Mouse (Mus musculus) CD8-positive naive resting alpha-beta T cell, adult 2 months (primary cell): ENCODE results near the gene Olfr1061.
"Not testable (repeated sequence)": the region's sequence is repeated elsewhere in the genome, so short reads cannot be mapped to it uniquely, and the experiment has no call there.

ENCODE experiments used
- DNase-seq, 2 experiments: peaks; one replicate each; pipeline ENCODE4 v3.0.0; 2022; ENCODE audit warnings: low read depth in 2 of 2, low spot score in 2 of 2

Olfr1061 gene

GRCm38 (mm10) chr2:86413950-86414349, at the start of gene Olfr1061:
Gene Olfr1061, minus strand, starts transcription at chr2:86414050.
- DNase-seq = no peak

GRCm38 (mm10) chr2:86460434-86460833, 46.6 kb upstream of the Olfr1061 start:
- DNase-seq = no peak

- DNase-seq = no peak
These were observed 42.3 kb upstream of the Olfr1061 start, which contains the start of gene Olfr1066 for GRCm38 (mm10) chr2:86456169-86456568. Gene Olfr1066, minus strand, starts transcription at chr2:86456269.

- DNase-seq = not testable (repeated sequence)
These were observed 36.6 kb upstream of the Olfr1061 start, which contains the start of gene Olfr1065 for GRCm38 (mm10) chr2:86450491-86450890. Gene Olfr1065, minus strand, starts transcription at chr2:86450591.

- DNase-seq = not testable (repeated sequence)
These were observed 28.3 kb upstream of the Olfr1061 start for GRCm38 (mm10) chr2:86442101-86442500.

GRCm38 (mm10) chr2:86428511-86428910, 14.7 kb upstream of the Olfr1061 start:
- not testable (repeated sequence) for DNase-seq

- not testable (repeated sequence) for DNase-seq
These were observed 12.8 kb upstream of the Olfr1061 start, which contains the start of gene Olfr1062 for GRCm38 (mm10) chr2:86426649-86427048. Gene Olfr1062, minus strand, starts transcription at chr2:86426749.

- no peak for DNase-seq
These were observed 18.7 kb downstream of the Olfr1061 start for GRCm38 (mm10) chr2:86395114-86395513.

- DNase-seq = not testable (repeated sequence)
These were observed 25.4 kb downstream of the Olfr1061 start, which contains the start of gene Olfr1058 for GRCm38 (mm10) chr2:86388461-86388860. Gene Olfr1058, minus strand, starts transcription at chr2:86388561.

- no peak for DNase-seq
These were observed 35.6 kb downstream of the Olfr1061 start, which contains the start of gene Olfr1057 for GRCm38 (mm10) chr2:86378293-86378692. Gene Olfr1057, minus strand, starts transcription at chr2:86378393.

GRCm38 (mm10) chr2:86366342-86366741, 47.5 kb downstream of the Olfr1061 start:
- not testable (repeated sequence) for DNase-seq
